Mouse (Mus musculus) olfactory bulb, adult 2 months (tissue): ENCODE results near the gene Ccdc33. TPM values are rescaled to one million over a fixed set of nuclear protein-coding genes. Genes with fewer than 3 reads are reported as not detected.

Source experiments
- H3K27ac ChIP-seq: fragments of 200-500 bp; 2 replicates; pipeline ENCODE4 v1.5.1; 2012; ENCODE audit warnings: low read depth, low read length; ENCODE audit not compliant: insufficient read depth
- H3K4me1 ChIP-seq: fragments of 200-500 bp; 2 replicates; pipeline ENCODE4 v1.6.1; 2012; ENCODE audit warnings: low read length; ENCODE audit not compliant: control insufficient read depth, insufficient read depth
- H3K4me3 ChIP-seq: fragments of 200-500 bp; 2 replicates; pipeline ENCODE4 v1.5.1; 2012; ENCODE audit warnings: mild to moderate bottlenecking, low read depth, low read length, moderate library complexity; ENCODE audit not compliant: insufficient read depth
- CTCF ChIP-seq: fragments of 200-500 bp; IDR thresholded peaks from 2 replicates; pipeline ENCODE4 v1.5.1; 2012; ENCODE audit warnings: low read depth, mild to moderate bottlenecking, low read length, moderate library complexity; ENCODE audit not compliant: insufficient read depth
- POLR2A ChIP-seq: fragments of 200-500 bp; IDR thresholded peaks from 2 replicates; pipeline ENCODE4 v1.6.1; 2012; ENCODE audit warnings: mild to moderate bottlenecking, low read depth, low read length, moderate library complexity; ENCODE audit not compliant: insufficient read depth
- WGBS: fragments of 180-500 bp; shearing (Covaris S2); methylation state at CpG from one replicate; pipeline ENCODE4 v1.1.7; 2018; 5-methylcytosine and 5-hydroxymethylcytosine counted together
- polyA plus RNA-seq: library from polyadenylated mRNA; stranded (reverse); fragments of >200 nt; gene quantifications from 2 replicates; pipeline ENCODE4 v1.2.4, GENCODE M21; 2012; ENCODE audit warnings: low replicate concordance; ENCODE audit not compliant: missing spikeins, insufficient read depth, insufficient read length

Ccdc33 gene
- polyA plus RNA-seq, 1 experiment: not detected

- no peak overlapping the region for H3K27ac ChIP-seq
- no peak overlapping the region for H3K4me3 ChIP-seq
- peaks cover 29% of the 10 kb centered on the region for H3K4me1 ChIP-seq
- no peak for TF ChIP-seq POLR2A
- TF ChIP-seq CTCF: peak; percentile 81; the same call in 1 of the 2 replicates
- WGBS: 55% methylated on average over 10 of the region's 10 CpGs
Observed at GRCm38 (mm10) chr9:57990438-57991110, 128.0 kb downstream of the Ccdc33 start.

GRCm38 (mm10) chr9:57989309-57989708, 129.3 kb downstream of the Ccdc33 start:
- WGBS: 87% methylated on average over 6 of the region's 6 CpGs
- no peak overlapping the region for H3K27ac ChIP-seq
- TF ChIP-seq CTCF (no peak), POLR2A (no peak)
- peaks cover 31% of the 10 kb centered on the region for H3K4me1 ChIP-seq
- no peak overlapping the region for H3K4me3 ChIP-seq

GRCm38 (mm10) chr9:57988098-57988497, 130.5 kb downstream of the Ccdc33 start:
- Histone ChIP-seq H3K27ac (no peak overlapping the region), H3K4me3 (no peak overlapping the region), H3K4me1 (peaks cover 24% of the 10 kb centered on the region)
- 89% methylated on average over 2 of the region's 2 CpGs for WGBS
- TF ChIP-seq POLR2A: no peak
- no peak for TF ChIP-seq CTCF

- no peak overlapping the region for H3K27ac ChIP-seq
- TF ChIP-seq POLR2A (no peak), CTCF (no peak)
- no peak overlapping the region for H3K4me3 ChIP-seq
- peaks cover 19% of the 10 kb centered on the region for H3K4me1 ChIP-seq
- WGBS: 84% methylated on average over 7 of the region's 7 CpGs
Observed at GRCm38 (mm10) chr9:57986293-57986692, 132.3 kb downstream of the Ccdc33 start.

GRCm38 (mm10) chr9:57985304-57985703, 133.3 kb downstream of the Ccdc33 start:
- H3K27ac ChIP-seq: no peak overlapping the region
- TF ChIP-seq CTCF: no peak
- no peak for TF ChIP-seq POLR2A
- 53% methylated on average over 8 of the region's 8 CpGs for WGBS
- H3K4me1 ChIP-seq: peaks cover 19% of the 10 kb centered on the region
- no peak overlapping the region for H3K4me3 ChIP-seq

- H3K4me1 ChIP-seq: peaks cover 8% of the 10 kb centered on the region; the same call in 1 of the 2 replicates
- 86% methylated on average over 10 of the region's 10 CpGs for WGBS
- no peak overlapping the region for H3K27ac ChIP-seq
- TF ChIP-seq CTCF (no peak), POLR2A (no peak)
- no peak overlapping the region for H3K4me3 ChIP-seq
Observed at GRCm38 (mm10) chr9:57980570-57980969, 138.1 kb downstream of the Ccdc33 start.

GRCm38 (mm10) chr9:57978858-57979257, 139.8 kb downstream of the Ccdc33 start:
- Histone ChIP-seq H3K4me1 (peaks cover 4% of the 10 kb centered on the region; the same call in 1 of the 2 replicates), H3K27ac (no peak overlapping the region), H3K4me3 (no peak overlapping the region)
- no peak for TF ChIP-seq CTCF
- TF ChIP-seq POLR2A: no peak
- WGBS: 82% methylated on average over 3 of the region's 3 CpGs

Other genes starting within 250 kb of the Ccdc33 start
- gene Ubl7, start 207.8 kb downstream of the Ccdc33 start, polyA plus RNA-seq: not detected in 2 replicates
- gene Sema7a, start 178.7 kb downstream of the Ccdc33 start, polyA plus RNA-seq: not detected in 2 replicates
- not detected in 2 replicates for gene Cyp11a1, start 112.4 kb downstream of the Ccdc33 start, polyA plus RNA-seq
- gene Stra6, start 55.0 kb downstream of the Ccdc33 start, polyA plus RNA-seq: not detected in 2 replicates
- not detected in 2 replicates for gene Islr, start 85.5 kb upstream of the Ccdc33 start, polyA plus RNA-seq
- not detected in 2 replicates for gene Islr2, start 85.5 kb upstream of the Ccdc33 start, polyA plus RNA-seq
- not detected in 2 replicates for gene Pml, start 131.0 kb upstream of the Ccdc33 start, polyA plus RNA-seq
- not detected in 2 replicates for gene Stoml1, start 134.3 kb upstream of the Ccdc33 start, polyA plus RNA-seq
- not detected in 2 replicates for gene Loxl1, start 194.4 kb upstream of the Ccdc33 start, polyA plus RNA-seq